Mouse (Mus musculus) heart, embryonic 11.5 days (tissue): ENCODE results near the gene Sox5. TPM values are rescaled to one million over a fixed set of nuclear protein-coding genes. Genes with fewer than 3 reads are reported as not detected.

Source experiments
- ATAC-seq: fragments of 200-750 bp; cut with Nextera tagmentation; replicated peaks from 2 replicates; pipeline ENCODE4 v1.8.0; 2017; ENCODE audit warnings: moderate library complexity; ENCODE audit not compliant: insufficient number of reproducible peaks, low FRiP score, low TSS enrichment
- H3K27ac ChIP-seq: fragments of 300-500 bp; sonication (generic); 2 replicates; pipeline ENCODE4 v1.5.1; 2014; ENCODE audit warnings: mild to moderate bottlenecking, low read depth, low read length
- H3K27me3 ChIP-seq: fragments of 300-500 bp; sonication (generic); 2 replicates; pipeline ENCODE4 v1.6.1; 2014; ENCODE audit warnings: mild to moderate bottlenecking, low read length, mixed read lengths; ENCODE audit not compliant: control insufficient read depth, insufficient read depth
- H3K36me3 ChIP-seq: fragments of 300-500 bp; sonication (generic); 2 replicates; pipeline ENCODE4 v1.6.1; 2014; ENCODE audit warnings: mild to moderate bottlenecking, low read length, moderate library complexity, mixed read lengths; ENCODE audit not compliant: control insufficient read depth, insufficient read depth
- H3K4me1 ChIP-seq: fragments of 300-500 bp; sonication (generic); 2 replicates; pipeline ENCODE4 v1.6.1; 2014; ENCODE audit warnings: low read length; ENCODE audit not compliant: control insufficient read depth, insufficient read depth
- H3K4me2 ChIP-seq: fragments of 300-500 bp; sonication (generic); 2 replicates; pipeline ENCODE4 v1.6.1; 2014; ENCODE audit warnings: mild to moderate bottlenecking, moderate library complexity
- H3K4me3 ChIP-seq: fragments of 300-500 bp; sonication (generic); 2 replicates; pipeline ENCODE4 v1.5.1; 2014; ENCODE audit warnings: low read depth, low read length
- H3K9ac ChIP-seq: fragments of 300-500 bp; sonication (generic); 2 replicates; pipeline ENCODE4 v1.6.1; 2014; ENCODE audit warnings: mild to moderate bottlenecking, low read depth, low read length, moderate library complexity
- H3K9me3 ChIP-seq: fragments of 300-500 bp; sonication (generic); replicated peaks from 2 replicates; pipeline ENCODE4 v1.6.1; 2016; ENCODE audit warnings: low read length; ENCODE audit not compliant: control insufficient read depth
- WGBS: fragments of 180-500 bp; shearing (Covaris S2); extraction: QIAGEN DNeasy Blood & Tissue Kit; methylation state at CpG from one replicate; pipeline ENCODE4 v1.1.7; 2014; ENCODE audit not compliant: insufficient replicate concordance; 5-methylcytosine and 5-hydroxymethylcytosine counted together
- polyA plus RNA-seq: library from polyadenylated mRNA; unstranded; fragments of >200 nt; fragmentation: Nextera tagmentation; extraction: Ambion mirVana; gene quantifications from 2 replicates; pipeline ENCODE4 v1.2.1, GENCODE M21; 2014

Sox5 gene
- polyA plus RNA-seq, 1 experiment from 2014 or later: 16.2 TPM

DNA sequence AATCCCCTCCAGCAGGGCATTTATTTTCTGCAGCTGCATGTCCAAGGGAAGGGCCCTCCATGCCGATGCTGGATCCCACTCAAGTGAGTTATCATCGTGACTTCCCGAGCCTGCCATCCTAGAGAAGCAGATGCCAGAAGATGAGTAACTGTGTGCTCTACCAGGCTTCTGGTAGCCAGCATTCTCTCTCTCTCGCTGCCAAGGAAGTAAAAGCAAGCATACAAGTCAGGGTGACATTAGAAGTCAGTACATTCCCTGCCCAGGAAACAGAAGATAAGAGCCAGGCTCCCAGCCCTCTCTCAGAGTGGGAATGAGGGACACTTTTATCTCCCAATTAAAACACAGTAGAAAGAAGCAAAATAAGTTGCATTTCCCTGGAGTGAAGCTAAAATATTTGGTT lies 86.1 kb downstream of the Sox5 start:
- no peak overlapping the region for H3K4me2 ChIP-seq
- no peak overlapping the region for H3K27ac ChIP-seq
- H3K4me3 ChIP-seq: no peak overlapping the region
- no peaks in the 10 kb centered on the region for H3K27me3 ChIP-seq
- H3K4me1 ChIP-seq: 0 out of 2 replicates have a peak, but pooled peaks cover 2% of the 10 kb centered on the region
- H3K36me3 ChIP-seq: no peaks in the 10 kb centered on the region
- H3K9ac ChIP-seq: no peak overlapping the region
- WGBS: 13% methylated on average over 4 of the region's 4 CpGs
- no peaks in the 10 kb centered on the region for H3K9me3 ChIP-seq
- 0 out of 2 replicates have a peak, but pooled peaks have one; percentile 31 for ATAC-seq

DNA sequence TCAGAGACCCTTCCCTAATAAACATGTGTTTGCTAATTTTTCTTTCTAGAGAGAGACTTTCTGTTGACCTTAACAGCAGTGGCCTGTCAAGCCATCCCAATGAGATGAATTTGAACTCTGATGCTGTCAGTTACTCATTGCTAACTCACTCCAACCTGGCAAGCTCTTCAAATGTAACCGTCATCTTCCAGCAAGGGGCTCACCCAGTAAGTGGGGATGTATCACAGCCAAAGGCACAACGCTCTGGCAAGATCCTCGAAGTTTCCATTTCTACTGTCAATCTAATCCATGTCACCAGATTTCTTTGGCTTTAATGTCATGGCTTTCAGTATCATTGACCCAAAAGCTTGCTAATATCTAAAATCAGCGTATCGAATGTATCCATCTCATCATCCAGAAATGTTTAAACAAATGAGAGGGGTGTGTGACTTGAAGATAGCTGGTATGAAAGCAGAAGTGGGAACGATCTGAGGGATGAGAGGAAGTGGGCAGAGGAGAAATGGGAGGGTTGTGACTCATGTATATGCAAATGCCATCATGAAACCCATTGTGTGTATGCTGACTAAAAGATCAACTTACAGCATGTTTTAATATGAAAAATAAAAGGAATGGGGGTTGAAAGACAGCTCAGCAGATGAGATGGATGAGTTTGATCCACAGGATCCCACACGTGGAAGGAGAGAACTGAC lies 88.4 kb downstream of the Sox5 start:
- H3K4me3 ChIP-seq: no peak overlapping the region
- WGBS: 84% methylated on average over 7 of the region's 7 CpGs
- H3K4me2 ChIP-seq: no peak overlapping the region
- no peak overlapping the region for H3K9ac ChIP-seq
- H3K27ac ChIP-seq: no peak overlapping the region
- H3K4me1 ChIP-seq: 0 out of 2 replicates have a peak, but pooled peaks cover 2% of the 10 kb centered on the region
- no peaks in the 10 kb centered on the region for H3K36me3 ChIP-seq
- ATAC-seq: no peak
- no peaks in the 10 kb centered on the region for H3K27me3 ChIP-seq
- no peaks in the 10 kb centered on the region for H3K9me3 ChIP-seq

DNA sequence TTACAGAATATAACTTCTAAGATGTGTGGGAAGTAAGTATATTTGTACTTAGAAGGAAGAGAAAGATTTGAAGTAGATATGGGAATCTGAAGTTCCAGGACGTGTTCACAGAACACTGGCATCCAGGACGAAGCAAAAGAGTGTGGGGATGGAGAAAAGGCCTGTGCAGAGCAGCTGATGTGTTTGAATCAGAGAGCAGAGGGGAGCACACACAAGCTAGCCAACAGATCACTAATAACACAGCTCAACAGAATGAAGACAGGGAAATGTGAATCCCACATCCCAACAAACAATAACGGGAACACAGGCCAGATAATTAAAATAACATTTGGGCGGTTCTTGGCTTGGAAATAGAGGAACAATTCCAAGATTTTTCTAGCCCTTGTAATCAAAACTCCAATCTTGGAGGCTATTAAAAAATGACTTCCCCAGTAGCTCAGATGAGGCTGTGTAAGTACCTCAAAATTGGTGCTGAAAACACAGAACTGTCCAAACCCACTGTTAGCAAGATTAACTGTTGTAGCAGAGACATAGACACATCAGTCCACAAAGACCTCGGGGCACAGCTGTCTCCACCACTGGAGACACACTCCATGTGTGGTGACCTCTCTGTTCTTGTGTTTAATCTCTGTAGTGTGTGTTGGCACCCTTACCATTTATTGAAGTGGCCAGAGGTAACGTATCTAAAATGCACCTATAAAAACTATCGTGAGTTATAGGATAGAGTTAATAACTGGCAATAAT lies 90.3 kb downstream of the Sox5 start:
- Histone ChIP-seq H3K27me3 (no peaks in the 10 kb centered on the region), H3K9me3 (no peaks in the 10 kb centered on the region), H3K27ac (no peak overlapping the region), H3K4me1 (no peaks in the 10 kb centered on the region), H3K9ac (no peak overlapping the region), H3K4me3 (no peak overlapping the region), H3K4me2 (no peak overlapping the region), H3K36me3 (no peaks in the 10 kb centered on the region)
- no peak for ATAC-seq
- WGBS: 68% methylated on average over 7 of the region's 7 CpGs

DNA sequence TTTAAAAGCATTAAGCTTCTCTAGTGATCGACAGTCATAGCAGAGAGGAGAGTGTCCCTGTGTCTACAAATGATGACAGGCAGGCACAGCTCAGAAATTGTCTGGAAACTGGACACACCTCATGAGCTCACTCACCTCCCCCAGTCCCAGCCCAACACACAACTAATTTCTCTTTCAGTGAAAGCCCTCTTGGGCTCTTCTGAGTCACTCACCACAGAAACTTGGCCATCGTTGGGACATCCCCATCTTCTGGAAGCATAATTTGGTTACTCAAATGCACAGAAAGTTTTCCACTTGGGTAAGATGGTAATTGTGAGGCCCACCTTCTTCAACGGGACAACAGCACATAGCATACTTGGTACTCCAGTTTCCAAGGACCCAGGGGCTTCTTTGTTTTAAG lies 92.7 kb downstream of the Sox5 start:
- no peak overlapping the region for H3K4me2 ChIP-seq
- 82% methylated on average over 3 of the region's 3 CpGs for WGBS
- ATAC-seq: no peak

DNA sequence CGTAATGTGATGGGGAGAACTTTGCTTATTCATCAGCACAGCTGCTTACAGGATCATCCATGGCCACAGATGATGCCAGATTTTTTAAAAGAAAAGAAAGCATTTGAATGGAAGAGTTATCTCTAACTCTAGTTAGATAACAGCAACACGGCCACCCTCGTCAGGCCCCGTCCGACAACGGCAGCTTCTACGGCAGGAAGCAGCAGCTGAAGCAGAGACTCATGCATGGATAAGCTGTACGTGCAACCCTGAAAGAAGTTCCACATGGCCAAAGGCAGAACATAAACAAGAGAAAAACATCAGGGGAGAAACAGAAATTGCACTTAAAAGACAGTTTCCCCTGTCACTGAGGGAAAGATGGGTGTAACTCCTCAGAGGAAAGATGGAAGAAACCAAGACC lies 94.1 kb downstream of the Sox5 start:
- Histone ChIP-seq H3K4me3 (no peak overlapping the region), H3K36me3 (no peaks in the 10 kb centered on the region), H3K4me1 (no peaks in the 10 kb centered on the region), H3K27ac (no peak overlapping the region), H3K9ac (no peak overlapping the region), H3K9me3 (no peaks in the 10 kb centered on the region), H3K4me2 (no peak overlapping the region), H3K27me3 (no peaks in the 10 kb centered on the region)
- 26% methylated on average over 8 of the region's 8 CpGs for WGBS
- ATAC-seq: no peak

More for the DNA sequence above, 92.7 kb downstream of the Sox5 start:
- no peaks in the 10 kb centered on the region for H3K9me3 ChIP-seq
- H3K4me3 ChIP-seq: no peak overlapping the region
- H3K36me3 ChIP-seq: no peaks in the 10 kb centered on the region
- H3K27ac ChIP-seq: no peak overlapping the region
- H3K4me1 ChIP-seq: no peaks in the 10 kb centered on the region
- no peak overlapping the region for H3K9ac ChIP-seq
- H3K27me3 ChIP-seq: no peaks in the 10 kb centered on the region

DNA sequence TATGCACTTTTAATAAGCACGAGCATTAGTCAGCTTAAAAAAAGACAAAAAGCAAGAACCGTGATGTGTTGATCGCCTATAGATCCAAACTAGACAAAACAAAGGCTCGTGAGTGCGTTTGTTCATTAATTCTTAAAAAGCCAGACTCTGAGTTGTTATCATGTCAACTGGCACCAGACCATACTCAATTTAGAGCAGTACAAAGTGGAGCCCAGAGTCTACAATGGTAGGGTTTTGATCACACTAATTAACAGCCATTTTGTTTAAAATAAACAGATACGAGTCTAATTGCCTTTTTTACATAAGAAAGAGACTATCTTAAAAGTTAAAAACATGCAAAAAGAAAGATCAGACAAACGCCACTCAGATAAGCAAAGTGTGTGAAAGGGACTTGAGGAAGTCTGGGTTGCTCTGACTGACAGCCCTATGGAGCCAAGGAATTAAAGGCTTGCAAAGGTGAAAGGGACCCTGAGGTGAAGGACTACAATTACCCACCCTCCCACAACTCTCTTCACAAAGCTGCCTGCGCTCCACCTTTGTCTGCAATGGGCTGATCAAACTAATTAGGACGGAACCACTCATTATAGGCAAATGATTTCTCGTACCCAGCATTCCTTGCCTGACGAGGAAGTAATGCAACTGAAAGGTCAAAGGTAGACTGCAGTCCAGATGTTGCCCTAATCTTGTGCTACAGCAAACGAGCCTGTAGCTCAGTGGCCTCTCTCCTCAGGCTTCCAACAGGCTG lies 100.6 kb downstream of the Sox5 start:
- Histone ChIP-seq H3K4me1 (no peaks in the 10 kb centered on the region), H3K4me2 (no peak overlapping the region), H3K4me3 (no peak overlapping the region), H3K27me3 (no peaks in the 10 kb centered on the region), H3K9me3 (no peaks in the 10 kb centered on the region), H3K36me3 (no peaks in the 10 kb centered on the region), H3K27ac (no peak overlapping the region), H3K9ac (no peak overlapping the region)
- no peak for ATAC-seq
- 60% methylated on average over 12 of the region's 12 CpGs for WGBS

DNA sequence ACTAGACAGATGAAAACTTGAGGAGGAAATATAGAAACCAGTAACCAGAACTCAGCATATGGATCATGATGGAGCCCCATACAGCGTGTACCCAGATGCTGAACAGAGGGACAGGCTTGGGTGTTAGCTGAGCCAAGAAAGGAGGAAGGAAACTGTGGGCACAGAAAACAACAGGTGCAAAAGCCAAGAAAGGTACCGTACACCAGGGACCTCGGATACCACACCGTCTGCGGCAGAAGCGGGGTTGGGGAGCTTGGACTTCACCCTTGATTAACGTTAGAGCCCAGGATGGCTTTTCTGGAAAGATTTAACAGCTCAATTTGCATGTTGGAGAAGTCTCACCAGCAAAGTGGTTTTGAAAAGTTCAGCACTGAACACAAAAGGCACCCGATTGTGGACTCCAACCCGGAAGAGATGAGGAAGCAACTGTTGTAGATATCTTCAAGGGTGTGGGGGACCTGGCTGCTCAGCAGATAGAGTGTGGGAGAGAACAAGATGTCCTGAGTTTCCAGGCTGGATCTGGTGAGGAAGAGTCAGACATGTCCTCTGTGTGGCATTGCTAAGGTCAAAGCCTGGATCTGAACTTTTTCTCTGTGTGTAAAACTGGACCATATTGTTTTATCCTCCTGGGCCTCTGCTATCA lies 104.2 kb downstream of the Sox5 start:
- Histone ChIP-seq H3K27ac (no peak overlapping the region), H3K9me3 (no peaks in the 10 kb centered on the region), H3K36me3 (no peaks in the 10 kb centered on the region), H3K4me3 (no peak overlapping the region), H3K9ac (no peak overlapping the region), H3K27me3 (no peaks in the 10 kb centered on the region), H3K4me2 (no peak overlapping the region), H3K4me1 (no peaks in the 10 kb centered on the region)
- no peak for ATAC-seq
- WGBS: 92% methylated on average over 9 of the region's 9 CpGs

DNA sequence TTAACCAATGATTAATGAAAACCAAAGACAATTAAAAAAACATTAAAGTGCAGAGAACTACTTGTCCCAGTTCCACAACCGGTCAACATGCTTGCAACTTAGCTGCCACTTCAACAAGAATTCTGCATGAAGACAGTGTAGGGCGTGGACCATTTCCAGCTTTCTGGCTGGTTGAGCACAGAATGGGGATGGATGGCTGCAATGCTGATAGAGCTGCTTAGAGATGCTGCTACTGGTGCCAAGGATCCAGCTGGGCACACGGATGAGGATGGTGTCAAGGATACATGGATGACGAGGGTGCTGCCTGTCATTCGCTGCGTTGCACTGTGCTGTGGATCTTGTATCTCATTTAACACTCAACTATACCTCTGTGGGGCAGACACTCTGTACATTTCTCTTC lies 106.7 kb downstream of the Sox5 start:
- Histone ChIP-seq H3K4me2 (no peak overlapping the region), H3K27me3 (no peaks in the 10 kb centered on the region), H3K27ac (no peak overlapping the region), H3K4me3 (no peak overlapping the region), H3K4me1 (no peaks in the 10 kb centered on the region), H3K9ac (no peak overlapping the region), H3K9me3 (no peaks in the 10 kb centered on the region), H3K36me3 (no peaks in the 10 kb centered on the region)
- WGBS: 89% methylated on average over 6 of the region's 6 CpGs
- ATAC-seq: no peak
